Mouse (Mus musculus): ENCODE data around the gene Dock10. TPM values are rescaled to one million over a fixed set of nuclear protein-coding genes. Genes with fewer than 3 reads are reported as not detected.

Dock10 gene
- total and polyA plus RNA-seq, 2 experiments, result 1.0 to 6.8 TPM

- 67% methylated on average over 5 of the region's 5 CpGs for WGBS
Measured at GRCm38 (mm10) chr1:80737812-80738391, 20.4 kb downstream of the Dock10 start.

GRCm38 (mm10) chr1:80730582-80730981 lies 27.7 kb downstream of the Dock10 start:
- H3K27me3 ChIP-seq (ENCODE audit: control insufficient read depth, insufficient read depth, low read length), result no peaks in the 10 kb centered on the region
- no peaks in the 10 kb centered on the region for H3K79me2 ChIP-seq (ENCODE audit: control insufficient read depth, insufficient read depth, low read length)
- no peak for TF ChIP-seq POLR2A (IDR thresholded peaks at IDR 0.05; ENCODE audit: extremely low read depth, insufficient read depth, low read length)
- no peak for TF ChIP-seq CTCF (IDR thresholded peaks at IDR 0.05; ENCODE audit: low read depth, low read length)
- H3K36me3 ChIP-seq (ENCODE audit: control insufficient read depth, insufficient read depth, low read length), result no peaks in the 10 kb centered on the region
- no peak overlapping the region for H3K27ac ChIP-seq (replicated peaks; ENCODE audit: insufficient read depth, low read depth, low read length)
- no peak for DNase-seq (ENCODE audit: extremely low read depth, low read depth, low spot score)
- H3K4me3 ChIP-seq (ENCODE audit: insufficient read depth, low read depth, low read length), result no peak overlapping the region
- H3K9ac ChIP-seq (ENCODE audit: low read depth, low read length), result no peak overlapping the region
- WGBS, result 83% methylated on average over 5 of the region's 5 CpGs
- no peaks in the 10 kb centered on the region for H3K4me1 ChIP-seq (ENCODE audit: control insufficient read depth, insufficient read depth, low read length)

More at GRCm38 (mm10) chr1:80737812-80738391, 20.4 kb downstream of the Dock10 start:
- Histone ChIP-seq H3K4me1 (ENCODE audit: control insufficient read depth, insufficient read depth, low read length) (no peaks in the 10 kb centered on the region), H3K9ac (ENCODE audit: low read depth, low read length) (no peak overlapping the region), H3K36me3 (ENCODE audit: control insufficient read depth, insufficient read depth, low read length) (no peaks in the 10 kb centered on the region), H3K27me3 (ENCODE audit: control insufficient read depth, insufficient read depth, low read length) (no peaks in the 10 kb centered on the region), H3K4me3 (ENCODE audit: insufficient read depth, low read depth, low read length) (no peak overlapping the region), H3K27ac (replicated peaks; ENCODE audit: insufficient read depth, low read depth, low read length) (no peak overlapping the region), H3K79me2 (ENCODE audit: control insufficient read depth, insufficient read depth, low read length) (no peaks in the 10 kb centered on the region)
- TF ChIP-seq CTCF (IDR thresholded peaks at IDR 0.05; ENCODE audit: low read depth, low read length) (no peak), POLR2A (IDR thresholded peaks at IDR 0.05; ENCODE audit: extremely low read depth, insufficient read depth, low read length) (no peak)
- no peak for DNase-seq (ENCODE audit: extremely low read depth, low read depth, low spot score)

GRCm38 (mm10) chr1:80730174-80730573 lies 28.2 kb downstream of the Dock10 start:
- H3K27ac ChIP-seq (replicated peaks; ENCODE audit: insufficient read depth, low read depth, low read length), result no peak overlapping the region
- no peaks in the 10 kb centered on the region for H3K4me1 ChIP-seq (ENCODE audit: control insufficient read depth, insufficient read depth, low read length)
- no peak overlapping the region for H3K9ac ChIP-seq (ENCODE audit: low read depth, low read length)
- DNase-seq (ENCODE audit: extremely low read depth, low read depth, low spot score), result no peak
- no peak overlapping the region for H3K4me3 ChIP-seq (ENCODE audit: insufficient read depth, low read depth, low read length)
- TF ChIP-seq CTCF (IDR thresholded peaks at IDR 0.05; ENCODE audit: low read depth, low read length), result no peak
- no peak for TF ChIP-seq POLR2A (IDR thresholded peaks at IDR 0.05; ENCODE audit: extremely low read depth, insufficient read depth, low read length)
- no peaks in the 10 kb centered on the region for H3K79me2 ChIP-seq (ENCODE audit: control insufficient read depth, insufficient read depth, low read length)
- no peaks in the 10 kb centered on the region for H3K36me3 ChIP-seq (ENCODE audit: control insufficient read depth, insufficient read depth, low read length)
- 80% methylated on average over 4 of the region's 4 CpGs for WGBS
- H3K27me3 ChIP-seq (ENCODE audit: control insufficient read depth, insufficient read depth, low read length), result no peaks in the 10 kb centered on the region

GRCm38 (mm10) chr1:80728183-80728582 lies 30.1 kb downstream of the Dock10 start:
- no peak for TF ChIP-seq POLR2A (IDR thresholded peaks at IDR 0.05; ENCODE audit: extremely low read depth, insufficient read depth, low read length)
- TF ChIP-seq CTCF (IDR thresholded peaks at IDR 0.05; ENCODE audit: low read depth, low read length), result no peak
- Histone ChIP-seq H3K27me3 (ENCODE audit: control insufficient read depth, insufficient read depth, low read length) (no peaks in the 10 kb centered on the region), H3K9ac (ENCODE audit: low read depth, low read length) (no peak overlapping the region), H3K36me3 (ENCODE audit: control insufficient read depth, insufficient read depth, low read length) (no peaks in the 10 kb centered on the region), H3K4me1 (ENCODE audit: control insufficient read depth, insufficient read depth, low read length) (no peaks in the 10 kb centered on the region), H3K4me3 (ENCODE audit: insufficient read depth, low read depth, low read length) (no peak overlapping the region), H3K79me2 (ENCODE audit: control insufficient read depth, insufficient read depth, low read length) (no peaks in the 10 kb centered on the region), H3K27ac (replicated peaks; ENCODE audit: insufficient read depth, low read depth, low read length) (no peak overlapping the region)
- no peak for DNase-seq (ENCODE audit: extremely low read depth, low read depth, low spot score)
- WGBS, result 67% methylated on average over 1 of the region's 1 CpGs

- no peak overlapping the region for H3K4me3 ChIP-seq (ENCODE audit: insufficient read depth, low read depth, low read length)
- no peaks in the 10 kb centered on the region for H3K4me1 ChIP-seq (ENCODE audit: control insufficient read depth, insufficient read depth, low read length)
- TF ChIP-seq POLR2A (IDR thresholded peaks at IDR 0.05; ENCODE audit: extremely low read depth, insufficient read depth, low read length) (no peak), CTCF (IDR thresholded peaks at IDR 0.05; ENCODE audit: low read depth, low read length) (no peak)
- H3K36me3 ChIP-seq (ENCODE audit: control insufficient read depth, insufficient read depth, low read length), result no peaks in the 10 kb centered on the region
- whole genome bisulfite sequencing, result 76% methylated on average over 4 of the region's 4 CpGs
- DNase-seq (ENCODE audit: extremely low read depth, low read depth, low spot score), result no peak
- no peak overlapping the region for H3K9ac ChIP-seq (ENCODE audit: low read depth, low read length)
- H3K27me3 ChIP-seq (ENCODE audit: control insufficient read depth, insufficient read depth, low read length), result no peaks in the 10 kb centered on the region
- H3K79me2 ChIP-seq (ENCODE audit: control insufficient read depth, insufficient read depth, low read length), result no peaks in the 10 kb centered on the region
- H3K27ac ChIP-seq (replicated peaks; ENCODE audit: insufficient read depth, low read depth, low read length), result no peak overlapping the region
Measured at GRCm38 (mm10) chr1:80727403-80727802, 30.9 kb downstream of the Dock10 start.

- TF ChIP-seq CTCF (IDR thresholded peaks at IDR 0.05; ENCODE audit: low read depth, low read length) (peak; percentile 48), POLR2A (IDR thresholded peaks at IDR 0.05; ENCODE audit: extremely low read depth, insufficient read depth, low read length) (no peak)
- Histone ChIP-seq H3K79me2 (ENCODE audit: control insufficient read depth, insufficient read depth, low read length) (no peaks in the 10 kb centered on the region), H3K4me3 (ENCODE audit: insufficient read depth, low read depth, low read length) (no peak overlapping the region), H3K9ac (ENCODE audit: low read depth, low read length) (no peak overlapping the region), H3K27ac (replicated peaks; ENCODE audit: insufficient read depth, low read depth, low read length) (no peak overlapping the region), H3K4me1 (ENCODE audit: control insufficient read depth, insufficient read depth, low read length) (no peaks in the 10 kb centered on the region; the same call in 1 of the 2 replicates), H3K27me3 (ENCODE audit: control insufficient read depth, insufficient read depth, low read length) (no peaks in the 10 kb centered on the region), H3K36me3 (ENCODE audit: control insufficient read depth, insufficient read depth, low read length) (no peaks in the 10 kb centered on the region)
- 26% methylated on average over 4 of the region's 4 CpGs for WGBS
- no peak for DNase-seq (ENCODE audit: extremely low read depth, low read depth, low spot score)
Measured at GRCm38 (mm10) chr1:80722647-80723046, 35.7 kb downstream of the Dock10 start.
